Mouse (Mus musculus) kidney, embryonic 15.5 days (tissue): ENCODE measurements around the gene Ints7. TPM values are rescaled to one million over a fixed set of nuclear protein-coding genes. Genes with fewer than 3 reads are reported as not detected.

Experiments
- ATAC-seq: fragments of 200-750 bp; cut with Nextera tagmentation; replicated peaks from 2 replicates; pipeline ENCODE4 v1.8.0; 2017; ENCODE audit warnings: moderate TSS enrichment; ENCODE audit not compliant: low FRiP score
- H3K27ac ChIP-seq: fragments of 300-500 bp; sonication (generic); 2 replicates; pipeline ENCODE4 v1.5.1; 2015; ENCODE audit warnings: mild to moderate bottlenecking, inconsistent platforms
- H3K27me3 ChIP-seq: fragments of 300-500 bp; sonication (generic); 2 replicates; pipeline ENCODE4 v1.6.1; 2015; ENCODE audit warnings: inconsistent platforms
- H3K36me3 ChIP-seq: fragments of 300-500 bp; sonication (generic); 2 replicates; pipeline ENCODE4 v1.6.1; 2015; ENCODE audit warnings: inconsistent platforms
- H3K4me1 ChIP-seq: fragments of 300-500 bp; sonication (generic); 2 replicates; pipeline ENCODE4 v1.6.1; 2015; ENCODE audit warnings: inconsistent platforms
- H3K4me2 ChIP-seq: fragments of 300-500 bp; sonication (generic); 2 replicates; pipeline ENCODE4 v1.6.1; 2015; ENCODE audit warnings: moderate library complexity, mild to moderate bottlenecking, inconsistent platforms
- H3K4me3 ChIP-seq: fragments of 300-500 bp; sonication (generic); replicated peaks from 2 replicates; pipeline ENCODE4 v1.5.1; 2015; ENCODE audit warnings: mild to moderate bottlenecking, inconsistent platforms
- H3K9ac ChIP-seq: fragments of 300-500 bp; sonication (generic); 2 replicates; pipeline ENCODE4 v1.6.1; 2015; ENCODE audit warnings: mild to moderate bottlenecking, inconsistent platforms
- H3K9me3 ChIP-seq: fragments of 300-500 bp; sonication (generic); replicated peaks from 2 replicates; pipeline ENCODE4 v1.6.1; 2016; ENCODE audit warnings: inconsistent platforms
- WGBS: fragments of 180-500 bp; shearing (Covaris S2); methylation state at CpG from one replicate; pipeline ENCODE4 v1.1.7; 2015; ENCODE audit warnings: mixed read lengths; 5-methylcytosine and 5-hydroxymethylcytosine counted together
- polyA plus RNA-seq: library from polyadenylated mRNA; unstranded; fragments of >200 nt; fragmentation: Nextera tagmentation; extraction: Ambion mirVana; gene quantifications from 2 replicates; pipeline ENCODE4 v1.2.1, GENCODE M21; 2015

The Ints7 gene
- polyA plus RNA-seq, 1 experiment from 2014 or later, result 71.2 TPM

- no peak overlapping the region for H3K9ac ChIP-seq
- H3K27ac ChIP-seq, result no peak overlapping the region
- 93% methylated on average over 3 of the region's 3 CpGs for WGBS
- no peaks in the 10 kb centered on the region for H3K27me3 ChIP-seq
- no peak overlapping the region for H3K4me3 ChIP-seq
- no peak for ATAC-seq
- no peak overlapping the region for H3K4me2 ChIP-seq
- no peaks in the 10 kb centered on the region for H3K4me1 ChIP-seq
- peaks cover 77% of the 10 kb centered on the region for H3K36me3 ChIP-seq
- no peaks in the 10 kb centered on the region for H3K9me3 ChIP-seq
Measured at GRCm38 (mm10) chr1:191587062-191587461, 11.6 kb downstream of the Ints7 start.

- WGBS, result 98% methylated on average over 2 of the region's 2 CpGs
- H3K9me3 ChIP-seq, result no peaks in the 10 kb centered on the region
- no peak overlapping the region for H3K4me2 ChIP-seq
- H3K9ac ChIP-seq, result no peak overlapping the region
- ATAC-seq, result no peak
- no peak overlapping the region for H3K27ac ChIP-seq
- H3K36me3 ChIP-seq, result peaks cover 76% of the 10 kb centered on the region
- H3K27me3 ChIP-seq, result no peaks in the 10 kb centered on the region
- no peaks in the 10 kb centered on the region for H3K4me1 ChIP-seq
- no peak overlapping the region for H3K4me3 ChIP-seq
Measured at GRCm38 (mm10) chr1:191588749-191589148, 13.3 kb downstream of the Ints7 start.

GRCm38 (mm10) chr1:191592016-191592720 lies 16.7 kb downstream of the Ints7 start:
- no peaks in the 10 kb centered on the region for H3K9me3 ChIP-seq
- 86% methylated on average over 12 of the region's 12 CpGs for WGBS
- no peak for ATAC-seq
- H3K4me2 ChIP-seq, result no peak overlapping the region
- no peaks in the 10 kb centered on the region for H3K27me3 ChIP-seq
- no peaks in the 10 kb centered on the region for H3K4me1 ChIP-seq
- H3K36me3 ChIP-seq, result peaks cover 75% of the 10 kb centered on the region
- H3K9ac ChIP-seq, result no peak overlapping the region
- no peak overlapping the region for H3K4me3 ChIP-seq
- no peak overlapping the region for H3K27ac ChIP-seq

- Histone ChIP-seq H3K36me3 (peaks cover 73% of the 10 kb centered on the region), H3K4me1 (no peaks in the 10 kb centered on the region), H3K9ac (no peak overlapping the region), H3K4me2 (no peak overlapping the region), H3K9me3 (no peaks in the 10 kb centered on the region), H3K4me3 (no peak overlapping the region), H3K27ac (no peak overlapping the region), H3K27me3 (no peaks in the 10 kb centered on the region)
- 92% methylated on average over 8 of the region's 8 CpGs for WGBS
- no peak for ATAC-seq
Measured at GRCm38 (mm10) chr1:191596076-191596475, 20.6 kb downstream of the Ints7 start.

GRCm38 (mm10) chr1:191599210-191599609 lies 23.8 kb downstream of the Ints7 start:
- no peak overlapping the region for H3K4me2 ChIP-seq
- H3K27me3 ChIP-seq, result no peaks in the 10 kb centered on the region
- H3K9me3 ChIP-seq, result no peaks in the 10 kb centered on the region
- H3K9ac ChIP-seq, result no peak overlapping the region
- H3K4me3 ChIP-seq, result no peak overlapping the region
- 73% methylated on average over 5 of the region's 5 CpGs for WGBS
- ATAC-seq, result no peak
- H3K27ac ChIP-seq, result no peak overlapping the region
- peaks cover 82% of the 10 kb centered on the region for H3K36me3 ChIP-seq
- H3K4me1 ChIP-seq, result no peaks in the 10 kb centered on the region

GRCm38 (mm10) chr1:191604690-191605089 lies 29.3 kb downstream of the Ints7 start:
- Histone ChIP-seq H3K9ac (no peak overlapping the region), H3K27me3 (no peaks in the 10 kb centered on the region), H3K4me3 (no peak overlapping the region), H3K4me2 (no peak overlapping the region), H3K36me3 (peaks cover 86% of the 10 kb centered on the region), H3K9me3 (no peaks in the 10 kb centered on the region), H3K4me1 (no peaks in the 10 kb centered on the region), H3K27ac (no peak overlapping the region)
- 69% methylated on average over 3 of the region's 3 CpGs for WGBS
- no peak for ATAC-seq

- H3K9me3 ChIP-seq, result no peaks in the 10 kb centered on the region
- H3K27me3 ChIP-seq, result no peaks in the 10 kb centered on the region
- H3K4me2 ChIP-seq, result no peak overlapping the region
- H3K36me3 ChIP-seq, result peaks cover 97% of the 10 kb centered on the region
- H3K4me1 ChIP-seq, result no peaks in the 10 kb centered on the region
- no peak for ATAC-seq
- no peak overlapping the region for H3K4me3 ChIP-seq
- WGBS, result 85% methylated on average over 6 of the region's 6 CpGs
- no peak overlapping the region for H3K9ac ChIP-seq
- no peak overlapping the region for H3K27ac ChIP-seq
Measured at GRCm38 (mm10) chr1:191609051-191609450, 33.6 kb downstream of the Ints7 start.

GRCm38 (mm10) chr1:191609578-191609977 lies 34.1 kb downstream of the Ints7 start:
- H3K9me3 ChIP-seq, result no peaks in the 10 kb centered on the region
- no peak for ATAC-seq
- H3K4me2 ChIP-seq, result no peak overlapping the region
- no peaks in the 10 kb centered on the region for H3K4me1 ChIP-seq
- no peak overlapping the region for H3K4me3 ChIP-seq
- no peaks in the 10 kb centered on the region for H3K27me3 ChIP-seq
- no peak overlapping the region for H3K9ac ChIP-seq
- peaks cover 98% of the 10 kb centered on the region for H3K36me3 ChIP-seq
- 84% methylated on average over 1 of the region's 1 CpGs for WGBS
- no peak overlapping the region for H3K27ac ChIP-seq

- 96% methylated on average over 7 of the region's 7 CpGs for WGBS
- no peaks in the 10 kb centered on the region for H3K9me3 ChIP-seq
- no peak overlapping the region for H3K9ac ChIP-seq
- peaks cover 98% of the 10 kb centered on the region for H3K36me3 ChIP-seq
- no peaks in the 10 kb centered on the region for H3K27me3 ChIP-seq
- H3K27ac ChIP-seq, result no peak overlapping the region
- no peak overlapping the region for H3K4me3 ChIP-seq
- H3K4me2 ChIP-seq, result no peak overlapping the region
- no peaks in the 10 kb centered on the region for H3K4me1 ChIP-seq
- no peak for ATAC-seq
Measured at GRCm38 (mm10) chr1:191610357-191610756, 34.9 kb downstream of the Ints7 start.

- Histone ChIP-seq H3K27me3 (no peaks in the 10 kb centered on the region), H3K27ac (no peak overlapping the region), H3K36me3 (peaks cover 98% of the 10 kb centered on the region), H3K4me1 (no peaks in the 10 kb centered on the region), H3K4me3 (no peak overlapping the region), H3K9me3 (no peaks in the 10 kb centered on the region), H3K9ac (no peak overlapping the region), H3K4me2 (no peak overlapping the region)
- 92% methylated on average over 9 of the region's 9 CpGs for WGBS
- ATAC-seq, result no peak
Measured at GRCm38 (mm10) chr1:191611686-191612085, 36.2 kb downstream of the Ints7 start.

GRCm38 (mm10) chr1:191612877-191613276 lies 37.4 kb downstream of the Ints7 start:
- no peak for ATAC-seq
- Histone ChIP-seq H3K4me3 (no peak overlapping the region), H3K9me3 (no peaks in the 10 kb centered on the region), H3K36me3 (peaks cover 98% of the 10 kb centered on the region), H3K9ac (no peak overlapping the region), H3K4me2 (no peak overlapping the region), H3K27me3 (no peaks in the 10 kb centered on the region), H3K4me1 (no peaks in the 10 kb centered on the region), H3K27ac (no peak overlapping the region)
- WGBS, result 89% methylated on average over 16 of the region's 16 CpGs

- Histone ChIP-seq H3K4me2 (no peak overlapping the region), H3K4me3 (no peak overlapping the region), H3K36me3 (peaks cover 100% of the 10 kb centered on the region), H3K27ac (no peak overlapping the region), H3K4me1 (no peaks in the 10 kb centered on the region), H3K9me3 (no peaks in the 10 kb centered on the region), H3K27me3 (no peaks in the 10 kb centered on the region), H3K9ac (no peak overlapping the region)
- WGBS, result 94% methylated on average over 8 of the region's 8 CpGs
- ATAC-seq, result no peak
Measured at GRCm38 (mm10) chr1:191616245-191616644, 40.8 kb downstream of the Ints7 start.

- no peak overlapping the region for H3K4me2 ChIP-seq
- H3K27ac ChIP-seq, result no peak overlapping the region
- H3K4me3 ChIP-seq, result no peak overlapping the region
- no peak overlapping the region for H3K9ac ChIP-seq
- peaks cover 99% of the 10 kb centered on the region for H3K36me3 ChIP-seq
- H3K27me3 ChIP-seq, result no peaks in the 10 kb centered on the region
- H3K9me3 ChIP-seq, result no peaks in the 10 kb centered on the region
- 95% methylated on average over 3 of the region's 3 CpGs for WGBS
- ATAC-seq, result no peak
- no peaks in the 10 kb centered on the region for H3K4me1 ChIP-seq
Measured at GRCm38 (mm10) chr1:191617589-191617988, 42.2 kb downstream of the Ints7 start.
